Comparison of ENCODE assay signal across 15 mouse cellular contexts in the genomic region with DNA sequence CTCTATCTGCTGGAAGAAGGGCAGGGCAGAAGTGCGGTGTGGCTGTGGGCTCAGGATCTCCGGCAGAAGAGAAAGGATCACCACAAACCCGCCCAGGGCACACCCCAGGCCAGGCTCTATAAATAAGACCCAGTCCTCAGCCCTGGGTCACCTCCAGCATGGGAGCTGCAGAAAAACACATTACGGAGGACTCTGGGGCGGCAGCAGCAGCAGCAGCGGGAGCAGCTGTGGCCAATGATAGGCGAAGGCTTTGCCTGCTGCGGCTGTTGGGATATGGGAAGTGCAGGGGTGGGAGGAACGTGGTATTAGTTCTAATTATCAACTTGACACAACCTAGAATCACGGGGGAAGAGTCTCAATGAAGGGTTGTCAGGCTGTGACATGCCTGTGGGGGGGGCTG. TPM values are rescaled to one million over a fixed set of nuclear protein-coding genes. Genes with fewer than 3 reads are reported as not detected.
DNase-seq lines count a peak whose midpoint lies in the region; ATAC-seq and TF ChIP-seq lines count a peak whose summit lies in the region.
"Had no signal": no experiment of that assay in that cellular context is flagged by ENCODE, and none has a peak within 500 bp of the region (broad histone marks: within the 10 kb centered on the region; RNA-seq: fewer than 3 reads in every experiment).

No protein-coding gene starts in this region.

- no peaks in the 10 kb centered on the region for H3K9me3 ChIP-seq in embryonic facial prominence, embryonic 14.5 days (ENCODE audit: control insufficient read depth, low read length)
- no peaks in the 10 kb centered on the region for H3K9me3 ChIP-seq in embryonic facial prominence, embryonic 10.5 days
- no peaks in the 10 kb centered on the region for H3K9me3 ChIP-seq in neural tube, embryonic 12.5 days
- no peaks in the 10 kb centered on the region for H3K9me3 ChIP-seq in hindbrain, embryonic 12.5 days (replicated peaks)
- H3K9me3 ChIP-seq: embryonic facial prominence, embryonic 13.5 days; limb, embryonic 15.5 days had no signal

- 0 out of 2 replicates have a peak, but pooled peaks have one; percentile 10 for TF ChIP-seq CTCF in olfactory bulb, adult 2 months (IDR thresholded peaks at IDR 0.05; ENCODE audit: insufficient read depth, low read depth, low read length)

- H3K36me3 ChIP-seq in embryonic facial prominence, embryonic 14.5 days (ENCODE audit: control insufficient read depth, insufficient read depth, low read length), result no peaks in the 10 kb centered on the region
- no peaks in the 10 kb centered on the region for H3K36me3 ChIP-seq in embryonic facial prominence, embryonic 10.5 days (replicated peaks)
- H3K36me3 ChIP-seq in neural tube, embryonic 12.5 days, result peaks cover 6% of the 10 kb centered on the region; the same call in 1 of the 2 replicates
- H3K36me3 ChIP-seq in hindbrain, embryonic 12.5 days, result peaks cover 6% of the 10 kb centered on the region
- H3K36me3 ChIP-seq: embryonic facial prominence, embryonic 13.5 days; limb, embryonic 15.5 days had no signal

- intact Hi-C loops in left cerebral cortex, postnatal 4 days (cut with DNase I), result no loop called here

- 37% methylated on average over 10 of the region's 10 CpGs for WGBS in embryonic facial prominence, embryonic 14.5 days
- WGBS in embryonic facial prominence, embryonic 10.5 days, result 47% methylated on average over 10 of the region's 10 CpGs
- WGBS in neural tube, embryonic 12.5 days, result 44% methylated on average over 10 of the region's 10 CpGs
- WGBS in hindbrain, embryonic 12.5 days, result 39% methylated on average over 10 of the region's 10 CpGs
- 8% methylated on average over 10 of the region's 10 CpGs for WGBS in olfactory bulb, adult 2 months

- H3K27ac ChIP-seq in embryonic facial prominence, embryonic 14.5 days (replicated peaks; ENCODE audit: low read depth, low read length), result no peak overlapping the region
- no peak overlapping the region for H3K27ac ChIP-seq in embryonic facial prominence, embryonic 10.5 days (replicated peaks)
- no peak overlapping the region for H3K27ac ChIP-seq in neural tube, embryonic 12.5 days
- H3K27ac ChIP-seq in hindbrain, embryonic 12.5 days, result peak overlapping the region; percentile 35; the same call in 1 of the 2 replicates
- H3K27ac ChIP-seq in olfactory bulb, adult 2 months (ENCODE audit: insufficient read depth, low read depth, low read length), result no peak overlapping the region; the same call in 1 of the 2 replicates
- H3K27ac ChIP-seq: embryonic facial prominence, embryonic 13.5 days; limb, embryonic 15.5 days; macrophage had no signal

- H3K27me3 ChIP-seq in embryonic facial prominence, embryonic 14.5 days (replicated peaks; ENCODE audit: control insufficient read depth, insufficient read depth, low read length), result peaks cover 11% of the 10 kb centered on the region; the same call in 1 of the 2 replicates
- peaks cover 23% of the 10 kb centered on the region for H3K27me3 ChIP-seq in embryonic facial prominence, embryonic 10.5 days (replicated peaks; ENCODE audit: low read depth, poor library complexity, severe bottlenecking)
- no peaks in the 10 kb centered on the region; the same call in 1 of the 2 replicates for H3K27me3 ChIP-seq in neural tube, embryonic 12.5 days (replicated peaks)
- peaks cover 16% of the 10 kb centered on the region for H3K27me3 ChIP-seq in hindbrain, embryonic 12.5 days

- H3K9ac ChIP-seq in embryonic facial prominence, embryonic 14.5 days (ENCODE audit: low read depth, low read length), result no peak overlapping the region
- no peak overlapping the region for H3K9ac ChIP-seq in neural tube, embryonic 12.5 days
- H3K9ac ChIP-seq in hindbrain, embryonic 12.5 days, result no peak overlapping the region
- H3K9ac ChIP-seq: embryonic facial prominence, embryonic 13.5 days; limb, embryonic 15.5 days had no signal

- peak; percentile 14 for DNase-seq in embryonic facial prominence, embryonic 14.5 days (ENCODE audit: low spot score)
- no peak for DNase-seq in embryonic facial prominence, embryonic 10.5 days (ENCODE audit: low spot score)
- DNase-seq in neural tube, embryonic 10.5 days (ENCODE audit: extremely low spot score, low spot score), result no peak
- DNase-seq in cerebellum, postnatal 25 days, result no peak
- DNase-seq in left cerebral cortex, postnatal 4 days, result no peak
- DNase-seq: kidney, postnatal 4 days had no signal

- no peaks in the 10 kb centered on the region for H3K4me1 ChIP-seq in embryonic facial prominence, embryonic 14.5 days (ENCODE audit: control insufficient read depth, insufficient read depth, low read length)
- peaks cover 1% of the 10 kb centered on the region; the same call in 1 of the 2 replicates for H3K4me1 ChIP-seq in embryonic facial prominence, embryonic 10.5 days
- H3K4me1 ChIP-seq in neural tube, embryonic 12.5 days, result no peaks in the 10 kb centered on the region
- peaks cover 6% of the 10 kb centered on the region; the same call in 1 of the 2 replicates for H3K4me1 ChIP-seq in hindbrain, embryonic 12.5 days
- peaks cover 19% of the 10 kb centered on the region for H3K4me1 ChIP-seq in olfactory bulb, adult 2 months (ENCODE audit: control insufficient read depth, insufficient read depth, low read length)
- H3K4me1 ChIP-seq: embryonic facial prominence, embryonic 13.5 days; limb, embryonic 15.5 days had no signal

- ATAC-seq in embryonic facial prominence, embryonic 14.5 days (ENCODE audit: low read depth), result no peak
- ATAC-seq in neural tube, embryonic 12.5 days (ENCODE audit: low FRiP score, low read depth), result 0 out of 2 replicates have a peak, but pooled peaks have one; percentile 17
- ATAC-seq in hindbrain, embryonic 12.5 days (ENCODE audit: low FRiP score), result peak; percentile 62; the same call in 1 of the 2 replicates

- H3K4me3 ChIP-seq in embryonic facial prominence, embryonic 14.5 days (ENCODE audit: low read depth, low read length), result no peak overlapping the region
- no peak overlapping the region for H3K4me3 ChIP-seq in embryonic facial prominence, embryonic 10.5 days
- no peak overlapping the region for H3K4me3 ChIP-seq in neural tube, embryonic 12.5 days
- no peak overlapping the region for H3K4me3 ChIP-seq in hindbrain, embryonic 12.5 days
- peak overlapping the region; percentile 10 for H3K4me3 ChIP-seq in olfactory bulb, adult 2 months (ENCODE audit: insufficient read depth, low read depth, low read length)
- H3K4me3 ChIP-seq: embryonic facial prominence, embryonic 13.5 days; limb, embryonic 15.5 days had no signal

- no peak for TF ChIP-seq POLR2A in olfactory bulb, adult 2 months (IDR thresholded peaks at IDR 0.05; ENCODE audit: insufficient read depth, low read depth, low read length)

- no peak overlapping the region for H3K4me2 ChIP-seq in embryonic facial prominence, embryonic 14.5 days (ENCODE audit: low read depth, low read length)
- peak overlapping the region; percentile 27 for H3K4me2 ChIP-seq in neural tube, embryonic 12.5 days (replicated peaks)
- peak overlapping the region; percentile 23 for H3K4me2 ChIP-seq in hindbrain, embryonic 12.5 days (replicated peaks)
- H3K4me2 ChIP-seq: embryonic facial prominence, embryonic 13.5 days; limb, embryonic 15.5 days had no signal

RNA-seq across cellular contexts. Expression of gene Fitm2, which starts 13.0 kb away (rescaled TPM):
- polyA plus RNA-seq in embryonic facial prominence, embryonic 14.5 days (2014; fragmentation: Nextera tagmentation; extraction: Ambion mirVana), result 11.3 and 12.6 TPM in 2 replicates
- 9.4 and 10.5 TPM in 2 replicates for polyA plus RNA-seq in embryonic facial prominence, embryonic 10.5 days (2016; fragmentation: Nextera tagmentation; extraction: Ambion mirVana)
- polyA plus RNA-seq in neural tube, embryonic 12.5 days (2016; fragmentation: Nextera tagmentation; extraction: Ambion mirVana), result 12.7 and 14.2 TPM in 2 replicates
- polyA plus RNA-seq in hindbrain, embryonic 12.5 days (2016; fragmentation: Nextera tagmentation; extraction: Ambion mirVana), result 13.0 and 13.1 TPM in 2 replicates
- polyA plus RNA-seq in olfactory bulb, adult 2 months (2012; ENCODE audit: insufficient read depth, insufficient read length, low replicate concordance, missing spikeins), result not detected in 2 replicates
- 10 to 100 TPM; 15.3 TPM for total RNA-seq in left cerebral cortex, postnatal 4 days (2021)

RNA-seq across cellular contexts. Expression of gene Gdap1l1, which starts 21.1 kb away (rescaled TPM):
- 6.2 and 6.9 TPM in 2 replicates for polyA plus RNA-seq in embryonic facial prominence, embryonic 14.5 days (2014; fragmentation: Nextera tagmentation; extraction: Ambion mirVana)
- 7.6 and 9.1 TPM in 2 replicates for polyA plus RNA-seq in embryonic facial prominence, embryonic 10.5 days (2016; fragmentation: Nextera tagmentation; extraction: Ambion mirVana)
- polyA plus RNA-seq in neural tube, embryonic 12.5 days (2016; fragmentation: Nextera tagmentation; extraction: Ambion mirVana), result 83.1 and 83.6 TPM in 2 replicates
- 68.7 and 70.1 TPM in 2 replicates for polyA plus RNA-seq in hindbrain, embryonic 12.5 days (2016; fragmentation: Nextera tagmentation; extraction: Ambion mirVana)
- not detected in 2 replicates for polyA plus RNA-seq in olfactory bulb, adult 2 months (2012; ENCODE audit: insufficient read depth, insufficient read length, low replicate concordance, missing spikeins)
- 10 to 100 TPM; 90.8 to 98.3 TPM for total RNA-seq in left cerebral cortex, postnatal 4 days (2021)
- total RNA-seq: heart, adult 18-20 months had no signal

RNA-seq across cellular contexts. Expression of gene R3hdml, which starts 32.7 kb away (rescaled TPM):
- polyA plus RNA-seq in embryonic facial prominence, embryonic 14.5 days (2014; fragmentation: Nextera tagmentation; extraction: Ambion mirVana), result 0.15 and 0.25 TPM in 2 replicates
- not detected in 2 replicates for polyA plus RNA-seq in embryonic facial prominence, embryonic 10.5 days (2016; fragmentation: Nextera tagmentation; extraction: Ambion mirVana)
- not detected in 2 replicates for polyA plus RNA-seq in neural tube, embryonic 12.5 days (2016; fragmentation: Nextera tagmentation; extraction: Ambion mirVana)
- polyA plus RNA-seq in hindbrain, embryonic 12.5 days (2016; fragmentation: Nextera tagmentation; extraction: Ambion mirVana), result not detected in 2 replicates
- polyA plus RNA-seq in olfactory bulb, adult 2 months (2012; ENCODE audit: insufficient read depth, insufficient read length, low replicate concordance, missing spikeins), result not detected in 2 replicates
- total RNA-seq in left cerebral cortex, postnatal 4 days (2021), result under 1 TPM in 1 of 2 experiments, not detected in 1; 0.36 TPM
- total RNA-seq: heart, adult 18-20 months had no signal
- polyA plus RNA-seq: embryonic facial prominence, embryonic 13.5 days; macrophage; testis, adult 2 months had no signal

RNA-seq across cellular contexts. Expression of gene Oser1, which starts 34.9 kb away (rescaled TPM):
- polyA plus RNA-seq in embryonic facial prominence, embryonic 14.5 days (2014; fragmentation: Nextera tagmentation; extraction: Ambion mirVana), result 79.0 and 82.1 TPM in 2 replicates
- polyA plus RNA-seq in embryonic facial prominence, embryonic 10.5 days (2016; fragmentation: Nextera tagmentation; extraction: Ambion mirVana), result 94.0 and 99.5 TPM in 2 replicates
- polyA plus RNA-seq in neural tube, embryonic 12.5 days (2016; fragmentation: Nextera tagmentation; extraction: Ambion mirVana), result 74.3 and 74.8 TPM in 2 replicates
- 67.9 and 70.8 TPM in 2 replicates for polyA plus RNA-seq in hindbrain, embryonic 12.5 days (2016; fragmentation: Nextera tagmentation; extraction: Ambion mirVana)
- not detected in 2 replicates for polyA plus RNA-seq in olfactory bulb, adult 2 months (2012; ENCODE audit: insufficient read depth, insufficient read length, low replicate concordance, missing spikeins)
- total RNA-seq in left cerebral cortex, postnatal 4 days (2021), result 10 to 100 TPM; 23.3 to 23.7 TPM

RNA-seq across cellular contexts. Expression of gene Hnf4a, which starts 47.2 kb away (rescaled TPM):
- not detected in 2 replicates for polyA plus RNA-seq in embryonic facial prominence, embryonic 14.5 days (2014; fragmentation: Nextera tagmentation; extraction: Ambion mirVana)
- not detected in 2 replicates for polyA plus RNA-seq in embryonic facial prominence, embryonic 10.5 days (2016; fragmentation: Nextera tagmentation; extraction: Ambion mirVana)
- not detected in 2 replicates for polyA plus RNA-seq in neural tube, embryonic 12.5 days (2016; fragmentation: Nextera tagmentation; extraction: Ambion mirVana)
- not detected in 2 replicates for polyA plus RNA-seq in hindbrain, embryonic 12.5 days (2016; fragmentation: Nextera tagmentation; extraction: Ambion mirVana)
- polyA plus RNA-seq in olfactory bulb, adult 2 months (2012; ENCODE audit: insufficient read depth, insufficient read length, low replicate concordance, missing spikeins), result not detected in 2 replicates
- not detected for total RNA-seq in left cerebral cortex, postnatal 4 days (2021)
- total RNA-seq: heart, adult 18-20 months had no signal
- polyA plus RNA-seq: C2C12; embryonic facial prominence, embryonic 13.5 days; macrophage had no signal

Comparison
In these comparisons a context has a peak if more than half of its experiments do, and no peak if none do; other contexts are left out.
1. RNA of gene Fitm2, which starts 13.0 kb away (polyA plus RNA-seq): 12.7 to 14.2 TPM in neural tube, embryonic 12.5 days, 13.0 to 13.1 TPM in hindbrain, embryonic 12.5 days, 11.3 to 12.6 TPM in embryonic facial prominence, embryonic 14.5 days and 9.4 to 10.5 TPM in embryonic facial prominence, embryonic 10.5 days; not detected in olfactory bulb, adult 2 months; every median in the first group is over 10 times any median in the second.